Mouse (Mus musculus) stomach, embryonic 15.5 days (tissue): ENCODE results near the gene Rbm39. TPM values are rescaled to one million over a fixed set of nuclear protein-coding genes. Genes with fewer than 3 reads are reported as not detected.
A peak's percentile ranks its signal among the peaks of the same experiment; 100 is the strongest.
"Not testable (repeated sequence)": the region's sequence is repeated elsewhere in the genome, so short reads cannot be mapped to it uniquely, and the experiment has no call there.

Experiments used
- ATAC-seq: fragments of 200-750 bp; cut with Nextera tagmentation; 2 replicates; pipeline ENCODE4 v1.8.0; 2017; ENCODE audit warnings: low read depth, moderate number of reproducible peaks, moderate TSS enrichment; ENCODE audit not compliant: insufficient read depth, low FRiP score
- H3K27ac ChIP-seq: fragments of 300-500 bp; sonication (generic); 2 replicates; pipeline ENCODE4 v1.5.1; 2015; ENCODE audit warnings: mild to moderate bottlenecking, inconsistent platforms
- H3K27me3 ChIP-seq: fragments of 300-500 bp; sonication (generic); replicated peaks from 2 replicates; pipeline ENCODE4 v1.6.1; 2015; ENCODE audit warnings: inconsistent platforms
- H3K36me3 ChIP-seq: fragments of 300-500 bp; sonication (generic); 2 replicates; pipeline ENCODE4 v1.6.1; 2015; ENCODE audit warnings: inconsistent platforms
- H3K4me1 ChIP-seq: fragments of 300-500 bp; sonication (generic); 2 replicates; pipeline ENCODE4 v1.6.1; 2015; ENCODE audit warnings: inconsistent platforms
- H3K4me2 ChIP-seq: fragments of 300-500 bp; sonication (generic); 2 replicates; pipeline ENCODE4 v1.6.1; 2015; ENCODE audit warnings: mild to moderate bottlenecking, inconsistent platforms
- H3K4me3 ChIP-seq: fragments of 300-500 bp; sonication (generic); replicated peaks from 2 replicates; pipeline ENCODE4 v1.5.1; 2015; ENCODE audit warnings: inconsistent platforms
- H3K9ac ChIP-seq: fragments of 300-500 bp; sonication (generic); 2 replicates; pipeline ENCODE4 v1.6.1; 2015; ENCODE audit warnings: inconsistent platforms
- H3K9me3 ChIP-seq: fragments of 300-500 bp; sonication (generic); 2 replicates; pipeline ENCODE4 v1.6.1; 2016; ENCODE audit warnings: inconsistent platforms
- WGBS: fragments of 180-500 bp; shearing (Covaris S2); methylation state at CpG from one replicate; pipeline ENCODE4 v1.1.7; 2015; 5-methylcytosine and 5-hydroxymethylcytosine counted together
- polyA plus RNA-seq: library from polyadenylated mRNA; unstranded; fragments of >200 nt; fragmentation: Nextera tagmentation; extraction: Ambion mirVana; gene quantifications from 2 replicates; pipeline ENCODE4 v1.2.1, GENCODE M21; 2015

Rbm39 gene
- polyA plus RNA-seq, 1 experiment from 2014 or later, result 589 TPM

DNA sequence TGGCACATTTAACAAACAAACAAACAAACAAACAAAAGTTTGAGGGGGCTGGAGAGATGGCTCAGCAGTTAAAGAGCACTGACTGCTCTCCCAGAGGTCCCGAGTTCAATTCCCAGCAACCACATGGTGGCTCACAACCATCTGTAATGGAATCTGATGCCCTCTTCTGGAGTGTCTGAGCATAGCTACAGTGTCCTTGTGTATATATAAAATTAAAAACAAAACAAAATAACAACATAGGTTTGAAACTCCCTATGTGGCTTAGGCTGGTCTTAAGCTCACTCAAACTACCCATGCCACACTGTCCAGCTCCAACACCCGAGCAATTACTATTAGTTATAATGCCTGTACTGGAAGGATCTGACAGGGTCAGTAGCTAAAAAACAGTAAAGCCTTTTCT lies 37.2 kb downstream of the Rbm39 start:
- Histone ChIP-seq H3K4me3 (peak overlapping the region; percentile 89), H3K4me2 (peak overlapping the region; percentile 86), H3K27me3 (no peaks in the 10 kb centered on the region), H3K9ac (no peak overlapping the region), H3K36me3 (peaks cover 12% of the 10 kb centered on the region), H3K27ac (no peak overlapping the region), H3K4me1 (peaks cover 5% of the 10 kb centered on the region; the same call in 1 of the 2 replicates), H3K9me3 (no peaks in the 10 kb centered on the region)
- 74% methylated on average over 2 of the region's 2 CpGs for WGBS
- ATAC-seq, result no peak

DNA sequence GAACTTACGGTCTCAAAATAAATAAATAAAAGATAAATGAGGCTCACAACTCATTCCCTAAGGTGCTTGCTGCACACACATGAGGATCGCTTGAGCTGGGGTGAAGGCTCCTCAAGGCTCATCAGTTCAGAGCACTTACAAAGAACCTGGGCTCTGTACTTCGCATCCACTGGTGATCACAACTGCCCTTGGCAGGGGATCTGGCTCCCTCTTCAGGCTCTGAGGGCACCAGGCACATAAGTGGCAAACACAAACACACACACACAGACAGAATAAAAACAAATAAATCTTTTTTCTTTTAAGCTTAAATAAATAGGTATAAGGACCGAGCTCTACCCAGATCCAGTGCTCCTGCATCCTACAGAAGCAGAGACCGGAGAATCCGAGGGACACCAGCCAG lies 44.3 kb downstream of the Rbm39 start:
- Histone ChIP-seq H3K4me3 (no peak overlapping the region), H3K9ac (no peak overlapping the region), H3K36me3 (peaks cover 4% of the 10 kb centered on the region; the same call in 1 of the 2 replicates), H3K27ac (no peak overlapping the region), H3K27me3 (no peaks in the 10 kb centered on the region), H3K4me2 (no peak overlapping the region), H3K9me3 (no peaks in the 10 kb centered on the region), H3K4me1 (no peaks in the 10 kb centered on the region)
- no peak for ATAC-seq
- 80% methylated on average over 6 of the region's 6 CpGs for WGBS

DNA sequence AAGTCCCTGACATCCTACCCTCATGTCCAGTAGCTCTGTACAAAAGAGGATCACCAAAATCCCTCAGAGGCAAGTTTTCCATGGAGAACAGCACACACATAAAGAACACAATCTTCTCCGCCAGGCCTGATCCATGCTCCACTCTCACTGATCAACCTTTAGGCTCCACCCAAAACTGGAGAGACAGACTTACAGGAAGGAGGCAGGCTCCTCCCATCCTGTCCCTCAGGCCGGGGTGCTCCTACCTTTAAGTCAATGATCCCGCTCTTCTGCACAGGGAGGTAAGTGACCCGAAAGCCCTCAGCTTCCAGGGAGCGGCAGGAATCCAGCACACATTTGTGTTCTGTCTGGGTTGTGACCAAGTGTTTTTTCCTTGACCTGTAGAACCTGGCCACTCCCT lies 45.9 kb downstream of the Rbm39 start:
- Histone ChIP-seq H3K9ac (no peak overlapping the region), H3K27ac (no peak overlapping the region), H3K36me3 (peaks cover 4% of the 10 kb centered on the region; the same call in 1 of the 2 replicates), H3K4me3 (no peak overlapping the region), H3K27me3 (no peaks in the 10 kb centered on the region), H3K4me2 (no peak overlapping the region), H3K4me1 (no peaks in the 10 kb centered on the region), H3K9me3 (no peaks in the 10 kb centered on the region)
- WGBS, result 79% methylated on average over 5 of the region's 5 CpGs
- ATAC-seq, result no peak

DNA sequence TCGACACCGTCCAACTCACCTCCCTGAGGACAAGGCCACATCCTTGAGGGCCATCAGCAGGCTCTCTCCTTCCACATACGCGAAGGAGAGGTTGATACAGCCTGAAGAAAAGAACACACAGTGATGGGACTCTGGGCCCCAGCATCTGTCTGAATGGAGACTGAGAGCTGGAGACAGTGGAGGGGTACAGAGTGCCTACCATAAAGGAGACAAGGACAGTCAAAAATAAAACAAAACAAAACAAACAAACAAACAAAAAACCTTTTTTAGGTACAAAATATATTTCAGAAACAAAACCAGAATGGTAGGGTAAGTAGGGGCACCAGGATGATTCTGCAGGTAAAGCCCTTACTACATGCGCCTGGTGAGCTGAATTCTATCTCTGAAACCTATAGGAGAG lies 53.0 kb downstream of the Rbm39 start, which contains the start of gene Gm28036:
Gene Gm28036, minus strand, starts transcription at position 101 of the 400 bp plus-strand sequence.
- Histone ChIP-seq H3K27me3 (no peaks in the 10 kb centered on the region), H3K27ac (no peak within 1 kb of the TSS), H3K4me2 (no peak within 1 kb of the TSS), H3K4me3 (no peak within 1 kb of the TSS), H3K36me3 (peaks cover 8% of the 10 kb centered on the region; the same call in 1 of the 2 replicates), H3K9me3 (no peaks in the 10 kb centered on the region), H3K9ac (no peak within 1 kb of the TSS), H3K4me1 (no peaks in the 10 kb centered on the region)
- WGBS, result 95% methylated on average over 5 of the region's 5 CpGs
- ATAC-seq, result no peak

DNA sequence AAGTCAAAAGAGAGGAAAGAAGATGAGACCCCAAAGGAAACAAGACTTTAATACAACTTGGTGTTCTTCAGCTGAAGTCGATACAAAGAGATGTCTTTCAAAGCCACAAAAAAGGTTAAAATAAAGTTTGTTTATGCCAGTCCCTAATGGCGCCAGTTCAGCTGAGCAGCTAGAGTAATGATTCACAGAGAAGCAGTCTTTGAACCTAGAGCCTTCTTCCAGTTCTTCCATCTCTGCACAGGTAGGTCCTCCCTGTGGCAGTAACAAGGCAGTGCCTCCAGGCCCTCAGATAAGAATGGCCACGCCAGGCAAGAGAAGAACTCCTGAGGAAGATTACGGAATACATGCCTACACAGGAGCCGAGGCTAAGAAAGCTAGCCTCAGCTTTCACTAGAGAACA lies 56.3 kb downstream of the Rbm39 start:
- no peak for ATAC-seq
- Histone ChIP-seq H3K36me3 (0 out of 2 replicates have a peak, but pooled peaks cover 8% of the 10 kb centered on the region), H3K9me3 (no peaks in the 10 kb centered on the region), H3K4me3 (no peak overlapping the region), H3K27ac (no peak overlapping the region), H3K4me1 (no peaks in the 10 kb centered on the region), H3K9ac (no peak overlapping the region), H3K27me3 (no peaks in the 10 kb centered on the region), H3K4me2 (no peak overlapping the region)
- 87% methylated on average over 5 of the region's 5 CpGs for whole genome bisulfite sequencing

DNA sequence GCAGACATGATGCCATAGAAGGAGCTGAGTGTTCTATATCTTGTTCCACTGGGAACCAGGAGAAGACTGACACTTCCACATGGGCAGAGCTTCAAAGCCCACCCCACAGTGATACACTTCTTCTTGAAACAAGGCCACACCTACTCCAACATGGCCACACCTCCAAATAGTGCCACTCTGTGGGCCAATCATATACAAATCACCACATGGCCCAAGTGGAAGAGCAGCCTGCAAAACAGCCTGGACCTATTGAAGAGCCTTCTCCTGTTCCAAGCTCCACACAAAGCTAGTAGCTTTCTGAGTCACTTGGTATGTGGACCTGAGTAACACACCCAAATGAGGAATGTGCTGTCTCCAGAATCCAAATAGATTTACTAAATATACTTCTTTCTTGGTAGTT lies 60.5 kb downstream of the Rbm39 start:
- Histone ChIP-seq H3K27ac (no peak overlapping the region), H3K27me3 (no peaks in the 10 kb centered on the region), H3K36me3 (no peaks in the 10 kb centered on the region), H3K9me3 (no peaks in the 10 kb centered on the region), H3K4me3 (no peak overlapping the region), H3K9ac (no peak overlapping the region), H3K4me1 (no peaks in the 10 kb centered on the region), H3K4me2 (no peak overlapping the region)
- no peak for ATAC-seq

DNA sequence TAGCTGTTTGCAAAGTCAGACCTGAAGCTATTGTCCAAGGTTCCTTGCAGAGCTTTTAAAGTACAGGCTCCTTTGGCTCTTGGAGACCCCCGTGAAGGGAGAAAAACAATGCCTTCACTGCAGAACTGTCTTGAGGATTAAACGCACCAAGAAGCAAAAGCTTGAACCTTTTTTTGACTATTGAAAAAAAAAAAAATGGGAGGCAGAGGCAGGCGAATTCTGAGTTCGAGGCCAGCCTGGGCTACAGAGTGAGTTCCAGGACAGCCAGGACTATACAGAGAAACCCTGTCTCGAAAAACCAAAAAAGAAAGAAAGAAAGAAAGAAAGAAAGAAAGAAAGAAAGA lies 68.0 kb downstream of the Rbm39 start:
- not testable (repeated sequence) for H3K4me1 ChIP-seq, H3K36me3 ChIP-seq, ATAC-seq, H3K9me3 ChIP-seq, H3K27me3 ChIP-seq, H3K9ac ChIP-seq
- peak overlapping the region; percentile 95 for H3K4me3 ChIP-seq
- WGBS, result 19% methylated on average over 5 of the region's 5 CpGs
- H3K4me2 ChIP-seq, result peak overlapping the region; percentile 72
- peak overlapping the region; percentile 92 for H3K27ac ChIP-seq

DNA sequence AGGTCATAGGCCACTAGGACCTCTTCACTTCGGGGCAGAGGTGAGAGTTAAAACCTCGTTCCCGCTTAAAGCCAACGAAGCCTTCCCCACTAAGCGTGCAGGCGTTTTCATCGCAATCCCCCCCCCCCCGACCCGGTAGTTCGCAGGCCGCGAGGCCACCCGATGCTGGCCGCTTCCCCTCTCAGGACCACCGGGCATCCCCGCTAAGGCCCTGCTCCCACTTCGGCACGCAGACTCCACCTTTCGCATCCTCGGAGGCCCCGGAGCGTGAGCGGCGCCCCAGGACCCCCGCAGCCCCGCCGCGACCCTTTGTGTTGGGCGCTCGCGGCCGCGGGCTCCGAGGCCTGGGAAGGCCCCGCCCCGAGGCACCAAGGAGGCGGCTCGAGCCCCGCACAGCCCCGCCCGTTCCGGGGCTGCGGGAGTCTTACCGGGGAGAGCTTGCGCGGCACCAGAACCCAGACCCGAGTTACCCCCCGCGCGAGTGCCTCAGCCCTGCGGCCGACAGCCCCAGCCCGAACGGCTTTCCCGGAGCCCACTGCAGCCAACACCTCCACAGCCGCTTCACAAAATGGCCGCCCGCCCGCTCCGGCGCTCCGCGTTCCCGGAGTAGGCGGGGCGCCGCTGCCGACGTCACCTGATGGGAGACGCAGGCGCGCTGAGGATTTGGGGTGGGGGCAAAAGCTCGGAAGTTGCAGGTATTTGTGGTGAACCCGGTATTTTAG lies 68.5 kb downstream of the Rbm39 start, which contains the start of the genes Cpne1 and Rbm12:
Gene Cpne1, minus strand, starts transcription at position 608 of the 722 bp plus-strand sequence.
Gene Rbm12, minus strand, starts transcription at position 621 of the 722 bp plus-strand sequence.
- H3K9ac ChIP-seq, result peak within 1 kb of the TSS; percentile 96
- peak; percentile 90 for ATAC-seq

DNA sequence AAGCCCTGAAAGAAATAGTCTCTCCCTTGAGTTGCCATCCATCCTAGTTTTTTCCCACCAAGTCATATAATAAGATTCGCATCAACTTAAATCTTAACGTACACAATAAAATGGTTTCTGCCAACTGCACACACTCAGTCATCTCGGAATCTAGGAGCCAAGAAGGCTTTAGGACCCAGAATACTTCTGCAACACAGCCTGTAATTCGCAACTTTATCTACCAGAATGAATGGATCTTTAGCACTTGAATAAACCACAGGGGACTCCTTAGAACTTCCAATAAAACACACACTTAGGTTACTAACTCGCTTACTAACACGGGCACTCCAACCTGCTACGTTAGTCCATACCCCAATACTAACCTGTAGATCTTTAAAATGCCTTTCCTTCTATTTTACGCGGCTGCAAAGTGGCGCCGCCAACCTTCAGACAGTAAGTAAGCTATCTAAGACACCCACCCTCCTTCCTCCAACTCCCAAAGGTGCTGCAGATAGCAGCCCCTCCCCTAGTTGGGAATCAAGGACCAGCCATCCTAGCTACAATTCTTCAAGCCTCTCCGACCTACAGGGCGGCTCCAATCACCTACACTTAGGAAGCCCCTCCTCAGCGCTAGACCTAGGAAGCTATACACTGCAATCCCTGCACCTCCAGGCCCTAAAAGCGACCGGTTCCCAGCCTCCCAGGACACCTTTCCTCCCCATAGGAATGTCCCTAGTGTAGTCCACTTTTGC lies 69.2 kb downstream of the Rbm39 start:
- ATAC-seq, result peak; percentile 58; the same call in 1 of the 2 replicates
- Histone ChIP-seq H3K4me1 (peaks cover 10% of the 10 kb centered on the region; the same call in 1 of the 2 replicates), H3K27me3 (no peaks in the 10 kb centered on the region), H3K4me3 (peak overlapping the region; percentile 95), H3K36me3 (no peaks in the 10 kb centered on the region; the same call in 1 of the 2 replicates), H3K4me2 (peak overlapping the region; percentile 72), H3K27ac (peak overlapping the region; percentile 92), H3K9ac (peak overlapping the region; percentile 96), H3K9me3 (no peaks in the 10 kb centered on the region)
- WGBS, result under 1% methylated on average over 16 of the region's 16 CpGs

More for the DNA sequence above, 68.5 kb downstream of the Rbm39 start, which contains the start of the genes Cpne1 and Rbm12:
- H3K27ac ChIP-seq, result peak within 1 kb of the TSS; percentile 92
- H3K9me3 ChIP-seq, result no peaks in the 10 kb centered on the region
- no peaks in the 10 kb centered on the region for H3K27me3 ChIP-seq
- H3K36me3 ChIP-seq, result no peaks in the 10 kb centered on the region; the same call in 1 of the 2 replicates
- peak within 1 kb of the TSS; percentile 72 for H3K4me2 ChIP-seq
- WGBS, result under 1% methylated on average over 73 of the region's 74 CpGs
- peaks cover 10% of the 10 kb centered on the region; the same call in 1 of the 2 replicates for H3K4me1 ChIP-seq
- peak within 1 kb of the TSS; percentile 95 for H3K4me3 ChIP-seq

Other genes starting within 250 kb of the Rbm39 start
- gene Uqcc1, start 249.9 kb downstream of the Rbm39 start, polyA plus RNA-seq, result 64.5 and 72.0 TPM in 2 replicates
- gene Gm15557, start 239.5 kb downstream of the Rbm39 start, polyA plus RNA-seq, result not detected in 2 replicates
- gene Gdf5, start 234.9 kb downstream of the Rbm39 start, polyA plus RNA-seq, result 0.67 and 0.69 TPM in 2 replicates
- gene Cep250, start 223.8 kb downstream of the Rbm39 start, polyA plus RNA-seq, result 21.3 and 22.8 TPM in 2 replicates
- gene 6430550D23Rik, start 172.3 kb downstream of the Rbm39 start, polyA plus RNA-seq, result 1.3 and 1.4 TPM in 2 replicates
- 206 and 222 TPM in 2 replicates for gene Ergic3, start 172.2 kb downstream of the Rbm39 start, polyA plus RNA-seq
- gene Fer1l4, start 127.3 kb downstream of the Rbm39 start, polyA plus RNA-seq, result 1.3 and 1.6 TPM in 2 replicates
- gene Spag4, start 115.1 kb downstream of the Rbm39 start, polyA plus RNA-seq, result 2.5 and 3.3 TPM in 2 replicates
- 51.6 and 52.9 TPM in 2 replicates for gene Cpne1, start 68.3 kb downstream of the Rbm39 start, polyA plus RNA-seq
- 18.4 and 27.0 TPM in 2 replicates for gene Rbm12, start 68.3 kb downstream of the Rbm39 start, polyA plus RNA-seq
- 12.6 and 12.9 TPM in 2 replicates for gene Gm28036, start 53.1 kb downstream of the Rbm39 start, polyA plus RNA-seq
- gene Romo1, start 36.2 kb downstream of the Rbm39 start, polyA plus RNA-seq, result 350 and 376 TPM in 2 replicates
- gene Nfs1, start 36.1 kb downstream of the Rbm39 start, polyA plus RNA-seq, result 50.0 and 54.2 TPM in 2 replicates
- 55.5 and 69.4 TPM in 2 replicates for gene Phf20, start 16.2 kb upstream of the Rbm39 start, polyA plus RNA-seq
- 4.3 and 4.7 TPM in 2 replicates for gene Cnbd2, start 132.1 kb upstream of the Rbm39 start, polyA plus RNA-seq
- gene Scand1, start 132.5 kb upstream of the Rbm39 start, polyA plus RNA-seq, result 65.9 and 76.7 TPM in 2 replicates
- 3.0 and 3.3 TPM in 2 replicates for gene Epb41l1, start 240.7 kb upstream of the Rbm39 start, polyA plus RNA-seq